Mouse (Mus musculus): ENCODE results near the gene Ccm2l.

DNA sequence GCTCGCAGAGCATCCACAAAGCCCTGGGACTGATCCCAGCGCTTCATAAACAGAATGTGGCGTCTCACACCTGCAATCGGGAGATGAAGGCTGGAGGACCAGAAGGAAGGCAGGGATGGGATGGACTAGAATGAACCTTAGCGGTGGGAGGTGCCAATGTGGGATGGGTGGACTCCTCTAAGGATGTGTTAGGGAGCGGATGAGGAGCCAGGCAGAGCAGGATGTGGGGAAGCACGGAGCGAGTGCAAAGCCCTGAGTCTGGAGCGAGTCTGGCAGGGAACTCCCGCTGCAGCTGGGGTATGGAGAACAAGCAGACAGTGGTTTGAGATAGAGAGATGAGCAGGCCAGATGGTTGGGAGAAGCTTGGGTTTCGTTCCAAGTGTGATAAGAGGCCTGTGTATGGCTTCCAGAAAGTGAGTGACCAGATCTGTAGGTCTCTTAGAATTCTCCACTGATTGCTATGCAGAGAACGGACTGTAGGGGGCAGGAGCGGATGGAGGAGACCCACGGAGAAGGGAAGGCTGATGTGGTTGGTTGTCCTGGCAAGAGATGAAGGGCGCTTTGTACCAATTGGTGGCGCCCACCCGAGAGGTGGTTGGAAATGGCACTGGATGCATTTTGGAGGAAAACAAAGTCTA, 17.8 kb upstream of the Ccm2l start:
- TF ChIP-seq POLR2A (IDR thresholded peaks at IDR 0.05; ENCODE audit: extremely low read depth, insufficient read depth, low read length) (no peak), CTCF (IDR thresholded peaks at IDR 0.05; ENCODE audit: low read depth, low read length) (peak; percentile 85)
